Mouse (Mus musculus) gastrocnemius, adult 18-20 months (tissue): ENCODE measurements around the gene Rpgrip1. TPM values are rescaled to one million over a fixed set of nuclear protein-coding genes. Genes with fewer than 3 reads are reported as not detected.
"Not testable (repeated sequence)": the region's sequence is repeated elsewhere in the genome, so short reads cannot be mapped to it uniquely, and the experiment has no call there.

Experiments
- DNase-seq: peaks from one replicate; pipeline ENCODE4 v3.0.0; 2021; ENCODE audit warnings: low spot score
- long read RNA-seq, 2 experiments: library from polyadenylated mRNA; stranded (forward); transcript quantifications; one replicate each; pipeline ENCODE4 v2.0.0; 2021
- total RNA-seq, 2 experiments: library from RNA; stranded (reverse); gene quantifications; 2 replicates each; pipeline ENCODE4 v1.2.3; 2021

The Rpgrip1 gene
- under 1 TPM in 1 of 2 experiments, not detected in 1; 0.09 TPM for total RNA-seq
- long read RNA-seq, experiment 1, partial matches to known transcripts: 0 of 1 reads
- long read RNA-seq, experiment 1, other reads (novel, unspliced or antisense): 1 of 1 reads
- long read RNA-seq, experiment 2, partial matches to known transcripts: 0 of 1 reads
- long read RNA-seq, experiment 2, other reads (novel, unspliced or antisense): 1 of 1 reads

- no peak for DNase-seq
Measured at GRCm38 (mm10) chr14:52110346-52110745, at the start of gene Rpgrip1. Gene Rpgrip1, plus strand, starts transcription at chr14:52110704.

GRCm38 (mm10) chr14:52060800-52061199 is 49.7 kb upstream of the Rpgrip1 start:
- DNase-seq: no peak

GRCm38 (mm10) chr14:52061798-52062197 is 48.7 kb upstream of the Rpgrip1 start:
- DNase-seq: no peak

- DNase-seq: no peak
Measured at GRCm38 (mm10) chr14:52066135-52066534, 44.4 kb upstream of the Rpgrip1 start.

- no peak for DNase-seq
Measured at GRCm38 (mm10) chr14:52071599-52072137, 38.8 kb upstream of the Rpgrip1 start.

- no peak for DNase-seq
Measured at GRCm38 (mm10) chr14:52083083-52083482, 27.4 kb upstream of the Rpgrip1 start.

GRCm38 (mm10) chr14:52094533-52094932 is 16.0 kb upstream of the Rpgrip1 start:
- no peak for DNase-seq

GRCm38 (mm10) chr14:52097191-52097590 is 13.3 kb upstream of the Rpgrip1 start:
- DNase-seq: not testable (repeated sequence)

- not testable (repeated sequence) for DNase-seq
Measured at GRCm38 (mm10) chr14:52098387-52098786, 12.1 kb upstream of the Rpgrip1 start.

GRCm38 (mm10) chr14:52099563-52099962 is 10.9 kb upstream of the Rpgrip1 start:
- DNase-seq: no peak

- DNase-seq: no peak
Measured at GRCm38 (mm10) chr14:52100170-52100960, 10.1 kb upstream of the Rpgrip1 start.

- no peak for DNase-seq
Measured at GRCm38 (mm10) chr14:52101285-52102157, 9.0 kb upstream of the Rpgrip1 start.

GRCm38 (mm10) chr14:52103474-52103855 is 7.0 kb upstream of the Rpgrip1 start:
- no peak for DNase-seq

- DNase-seq: peak; percentile 100
Measured at GRCm38 (mm10) chr14:52103856-52104676, 6.4 kb upstream of the Rpgrip1 start, which contains the start of gene Hnrnpc. Gene Hnrnpc, minus strand, starts transcription at chr14:52104028.

- no peak for DNase-seq
Measured at GRCm38 (mm10) chr14:52104677-52105285, 5.7 kb upstream of the Rpgrip1 start.

GRCm38 (mm10) chr14:52105308-52105707 is 5.2 kb upstream of the Rpgrip1 start:
- no peak for DNase-seq

GRCm38 (mm10) chr14:52106741-52107140 is 3.8 kb upstream of the Rpgrip1 start:
- no peak for DNase-seq

GRCm38 (mm10) chr14:52108025-52108424 is 2.5 kb upstream of the Rpgrip1 start:
- no peak for DNase-seq

- no peak for DNase-seq
Measured at GRCm38 (mm10) chr14:52114101-52114500, 3.6 kb downstream of the Rpgrip1 start.

- no peak for DNase-seq
Measured at GRCm38 (mm10) chr14:52117241-52117640, 6.7 kb downstream of the Rpgrip1 start.
